Mouse (Mus musculus) E14TG2a.4 (cell line): ENCODE results near the gene Nap1l1.

ENCODE experiments used
- H3K27me3 ChIP-seq: 2 replicates; pipeline ENCODE4 v1.6.1; 2014; ENCODE audit warnings: low read length, control low read depth; ENCODE audit not compliant: insufficient read depth
- H3K36me3 ChIP-seq: 2 replicates; pipeline ENCODE4 v1.6.1; 2014; ENCODE audit warnings: low read length, control low read depth; ENCODE audit not compliant: insufficient read depth
- H3K4me1 ChIP-seq: replicated peaks from 2 replicates; pipeline ENCODE4 v1.6.1; 2014; ENCODE audit warnings: low read depth, low read length, control low read depth
- H3K4me3 ChIP-seq: replicated peaks from 2 replicates; pipeline ENCODE4 v1.5.1; 2014; ENCODE audit warnings: mild to moderate bottlenecking, low read length
- H3K9me3 ChIP-seq: 2 replicates; pipeline ENCODE4 v1.6.1; 2014; ENCODE audit warnings: low read length, control low read depth
- CTCF ChIP-seq: conservative IDR thresholded peaks from 2 replicates; pipeline ENCODE4 v1.5.1; 2014; ENCODE audit warnings: low read length
- NANOG ChIP-seq: IDR thresholded peaks from 2 replicates; pipeline ENCODE4 v1.6.1; 2014; ENCODE audit warnings: borderline replicate concordance, low read length, mixed read lengths
- POU5F1 ChIP-seq: IDR thresholded peaks from 2 replicates; pipeline ENCODE4 v1.6.1; 2014; ENCODE audit warnings: low read length, borderline replicate concordance

Nap1l1 gene

DNA sequence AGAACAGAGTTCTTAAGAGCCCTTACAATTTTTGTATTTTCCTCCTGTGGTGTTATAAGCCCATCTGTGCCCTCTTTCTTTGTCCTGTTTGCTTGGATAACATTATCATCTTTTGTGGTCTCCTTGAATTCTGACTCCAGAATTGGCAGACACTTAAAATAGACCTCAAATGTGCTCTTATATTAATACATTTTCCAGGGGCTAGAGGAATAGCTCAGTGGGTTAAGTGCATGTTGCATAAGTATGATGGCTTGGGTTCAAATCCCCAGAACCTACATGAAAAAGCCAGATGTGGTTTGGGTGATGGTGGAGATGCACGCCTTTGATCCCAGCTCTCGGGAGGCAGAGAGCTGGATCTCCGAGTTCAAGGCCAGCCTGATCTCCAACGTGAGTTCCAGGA, 71.3 kb downstream of the Nap1l1 start:
- peaks cover 2% of the 10 kb centered on the region; the same call in 1 of the 2 replicates for H3K27me3 ChIP-seq
- no peaks in the 10 kb centered on the region for H3K36me3 ChIP-seq
- TF ChIP-seq CTCF = no peak
- no peak for TF ChIP-seq NANOG
- TF ChIP-seq POU5F1 = no peak

DNA sequence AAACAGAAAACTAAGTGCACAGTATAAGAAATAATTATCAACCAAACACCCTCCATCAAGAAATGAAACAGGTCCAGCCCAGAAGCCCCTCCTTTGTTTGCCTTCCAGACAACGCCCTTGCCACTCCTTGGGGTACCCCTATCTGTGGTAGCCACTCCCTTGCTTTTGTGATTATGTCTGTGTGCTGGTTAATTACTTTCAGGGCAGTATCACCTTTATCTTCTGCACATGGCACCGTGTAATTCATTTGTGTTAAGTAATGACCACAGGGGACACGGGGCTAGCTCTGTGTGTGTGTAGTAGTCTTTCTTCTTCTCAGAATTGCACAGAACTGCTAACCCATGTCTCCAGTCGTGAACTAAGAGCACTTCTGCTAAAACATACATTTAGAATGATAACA, 72.6 kb downstream of the Nap1l1 start:
- Histone ChIP-seq H3K9me3 (peaks cover 6% of the 10 kb centered on the region; the same call in 1 of the 2 replicates), H3K36me3 (no peaks in the 10 kb centered on the region), H3K4me1 (peaks cover 16% of the 10 kb centered on the region), H3K4me3 (no peak overlapping the region), H3K27me3 (0 out of 2 replicates have a peak, but pooled peaks cover 2% of the 10 kb centered on the region)
- TF ChIP-seq NANOG (no peak), POU5F1 (no peak), CTCF (no peak)

More for the DNA sequence above, 71.3 kb downstream of the Nap1l1 start:
- Histone ChIP-seq H3K4me1 (peaks cover 26% of the 10 kb centered on the region), H3K9me3 (peaks cover 6% of the 10 kb centered on the region; the same call in 1 of the 2 replicates), H3K4me3 (no peak overlapping the region)
